Mouse (Mus musculus): ENCODE measurements at regions not wholly inside any gene's neighbourhood (a gene's known extent, or its start where the extent isn't known, plus 50 kb on each side); places are given as distances from the start of the nearest gene placed in this dataset.

DNA sequence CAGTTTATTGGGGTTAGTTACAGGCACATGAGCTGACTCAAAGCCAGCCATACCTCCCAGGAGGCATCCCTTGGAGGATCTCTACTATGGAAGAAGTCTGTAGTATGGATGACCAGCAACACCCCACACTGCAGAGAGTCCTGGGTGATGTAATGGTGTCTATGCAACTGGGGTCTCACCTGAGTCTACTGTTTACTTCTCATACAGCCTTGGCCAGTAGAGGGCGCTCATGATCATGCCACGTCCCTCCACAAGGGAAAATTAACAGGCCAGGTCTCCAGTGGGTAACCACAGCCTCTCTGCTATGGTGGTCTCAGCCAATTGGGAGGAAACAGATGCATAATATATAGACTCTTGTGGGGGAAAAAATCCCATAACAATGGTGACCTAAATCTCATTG lies 111.7 kb downstream of the Cdh26 start:
- DNase-seq (ENCODE audit: low spot score in 2 of 2): peak; percentile 59 to 86

DNA sequence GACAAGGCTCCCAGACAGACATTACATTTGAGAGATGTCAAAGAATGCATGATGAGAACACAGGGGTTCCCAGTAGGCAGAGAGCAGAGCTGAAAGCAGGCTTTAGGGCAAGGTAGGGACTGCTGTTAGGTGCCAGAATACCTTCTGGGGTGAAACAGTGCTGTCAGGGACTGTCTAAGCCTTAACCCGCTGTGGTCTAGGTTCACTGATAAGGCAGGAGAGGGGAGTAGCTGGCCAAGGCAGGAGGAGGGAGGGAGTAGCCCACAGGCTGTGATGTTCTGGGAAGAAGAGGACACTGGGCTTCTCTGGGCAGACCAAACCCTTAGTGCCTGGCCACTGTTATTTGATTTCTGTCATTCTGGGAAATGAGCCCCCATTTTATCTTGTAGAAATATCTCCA lies 114.1 kb downstream of the Cdh26 start:
- DNase-seq (ENCODE audit: low spot score in 2 of 2): no peak

DNA sequence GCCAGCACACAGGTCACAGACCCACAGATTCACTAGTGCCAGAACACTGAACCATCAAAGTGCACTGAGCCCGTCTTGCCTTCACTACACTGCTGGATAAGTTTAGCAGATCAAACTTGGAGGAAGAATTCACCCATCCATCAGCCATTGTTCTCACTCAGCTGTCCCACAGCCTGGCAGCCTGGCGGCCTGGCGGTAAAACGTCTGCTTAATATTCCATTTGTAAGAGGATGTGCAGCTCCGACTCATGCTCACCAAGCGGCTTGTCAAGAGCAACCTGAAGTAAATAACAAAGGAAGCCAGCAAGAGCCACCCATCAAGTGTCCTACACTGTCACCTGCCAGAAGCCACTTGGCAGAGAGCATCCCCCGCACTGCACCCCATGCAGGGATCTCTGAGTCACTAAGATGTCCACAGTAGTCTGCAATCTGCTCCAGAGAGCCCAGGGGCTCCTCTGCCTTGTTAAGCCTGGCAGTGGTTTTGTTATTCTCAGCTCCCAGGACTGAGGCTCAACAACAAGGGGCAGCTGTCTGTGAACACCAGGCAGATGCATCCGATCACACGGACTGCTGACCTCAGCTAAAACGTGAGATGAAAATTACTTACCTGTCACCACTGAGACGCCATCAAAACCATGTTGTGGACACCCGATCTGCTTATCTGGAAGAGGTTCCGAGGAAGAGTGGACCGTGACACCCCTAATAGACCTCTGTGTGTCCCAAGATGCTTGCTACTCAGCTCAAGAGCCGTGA lies 115.4 kb downstream of the Cdh26 start:
- DNase-seq (ENCODE audit: low spot score in 2 of 2): no peak

DNA sequence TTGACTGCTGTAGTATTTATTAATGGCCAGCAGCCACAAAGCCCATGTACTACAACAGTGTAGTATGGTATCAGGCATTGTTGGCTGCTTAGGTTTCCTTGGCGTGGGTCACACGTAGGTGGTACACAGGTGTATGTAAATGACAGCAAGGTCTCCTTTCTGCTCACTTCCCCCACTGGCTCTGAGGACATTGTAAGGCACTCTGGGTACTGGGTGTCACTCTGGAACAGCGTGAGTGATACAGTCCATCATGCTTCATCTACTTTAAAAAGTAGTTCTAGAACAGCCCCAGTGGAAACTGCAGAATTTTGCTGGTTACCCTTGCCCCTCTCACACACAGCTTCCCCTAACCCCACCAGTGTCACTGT lies 116.0 kb downstream of the Cdh26 start:
- no peak for DNase-seq (ENCODE audit: low spot score in 2 of 2)

DNA sequence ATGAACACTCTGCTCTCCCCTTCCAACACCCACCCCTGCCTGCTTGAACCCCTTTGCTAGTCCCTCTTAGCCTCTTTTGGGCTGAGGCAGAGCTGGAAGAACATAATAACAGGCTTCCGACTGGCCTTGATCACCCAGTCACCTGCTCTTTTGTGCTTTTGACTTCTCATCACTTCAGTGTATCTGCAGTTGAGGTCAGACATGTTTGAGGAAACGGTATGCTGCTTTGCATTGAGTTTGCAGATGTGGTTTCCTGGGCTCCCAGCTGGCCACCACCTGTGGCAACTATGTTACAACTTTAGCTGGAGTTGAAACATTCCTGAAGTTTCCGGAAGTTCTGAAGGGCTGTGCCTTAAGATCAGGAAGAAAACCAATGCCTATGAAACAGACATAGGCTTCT lies 116.6 kb downstream of the Cdh26 start:
- DNase-seq (ENCODE audit: low spot score in 2 of 2): no peak

DNA sequence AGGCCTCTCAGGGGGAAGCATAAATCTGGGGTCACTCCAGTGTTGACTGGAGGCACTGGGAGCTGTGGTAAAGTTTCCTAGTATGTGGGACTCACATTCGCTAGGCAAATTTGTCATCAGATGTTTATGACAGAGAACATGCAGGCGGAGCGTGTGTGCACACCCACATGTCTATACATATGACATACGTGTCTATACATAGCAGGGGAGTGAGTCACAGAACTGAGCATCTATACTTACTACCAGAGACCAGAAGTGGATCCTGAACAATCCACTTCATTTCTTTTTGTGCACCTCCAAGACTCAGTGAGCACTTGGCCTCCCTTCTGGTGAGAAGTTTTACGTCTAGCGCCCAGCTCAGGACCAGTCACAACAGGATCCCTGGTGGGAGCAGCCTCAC lies 118.6 kb downstream of the Cdh26 start:
- no peak for DNase-seq (ENCODE audit: low spot score in 2 of 2)

DNA sequence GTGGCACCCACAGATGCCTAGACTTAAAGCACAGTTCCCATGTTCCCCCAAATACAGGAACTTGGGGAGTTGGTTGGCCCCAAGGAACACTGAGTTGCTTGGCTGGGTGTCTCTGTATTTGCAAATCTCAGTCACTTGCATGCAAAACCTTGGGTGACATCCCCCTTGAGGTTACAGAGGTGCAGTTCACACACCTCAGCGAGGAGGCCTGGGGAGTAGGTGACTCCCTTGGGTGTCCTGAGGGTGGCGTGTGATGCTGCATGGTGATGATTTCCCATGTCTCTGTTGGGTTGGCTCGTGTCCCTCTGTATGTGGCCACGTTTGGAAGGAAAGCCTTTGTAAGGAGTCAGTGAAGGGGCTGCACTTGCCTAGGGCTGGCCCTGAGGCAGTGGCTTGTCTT lies 123.4 kb downstream of the Cdh26 start:
- no peak for DNase-seq (ENCODE audit: low spot score in 2 of 2)

DNA sequence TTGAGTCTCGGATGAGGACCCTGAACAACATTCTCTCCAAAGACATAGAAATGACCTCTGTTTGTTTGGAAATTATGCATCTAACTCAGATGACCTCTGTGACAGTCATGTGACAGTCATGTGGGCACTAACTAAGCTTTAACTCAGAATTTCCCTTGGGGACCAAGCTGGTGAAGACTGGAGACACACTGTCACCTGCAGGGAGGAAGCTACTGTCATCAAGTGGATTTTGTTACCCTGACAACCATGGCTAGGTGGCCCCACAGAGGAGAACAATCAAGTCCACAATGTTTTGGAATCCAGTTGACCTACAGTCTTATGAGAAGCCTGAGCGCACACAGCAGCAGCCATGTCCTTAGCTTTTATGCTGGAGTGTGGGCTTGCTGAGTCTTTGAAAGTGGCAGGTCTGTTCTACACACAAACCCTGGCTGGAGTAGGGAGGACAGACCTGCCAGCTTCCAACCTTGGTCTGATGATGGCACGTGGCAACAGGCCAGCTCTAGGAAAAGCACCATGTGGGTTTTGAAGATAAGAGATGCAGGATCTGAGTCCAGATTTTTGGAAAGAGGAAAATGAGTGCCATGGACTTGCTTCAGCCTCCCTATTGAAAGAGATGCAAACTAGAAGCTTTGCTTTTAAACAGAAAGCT lies 125.5 kb downstream of the Cdh26 start:
- DNase-seq (ENCODE audit: low spot score in 2 of 2): no peak

DNA sequence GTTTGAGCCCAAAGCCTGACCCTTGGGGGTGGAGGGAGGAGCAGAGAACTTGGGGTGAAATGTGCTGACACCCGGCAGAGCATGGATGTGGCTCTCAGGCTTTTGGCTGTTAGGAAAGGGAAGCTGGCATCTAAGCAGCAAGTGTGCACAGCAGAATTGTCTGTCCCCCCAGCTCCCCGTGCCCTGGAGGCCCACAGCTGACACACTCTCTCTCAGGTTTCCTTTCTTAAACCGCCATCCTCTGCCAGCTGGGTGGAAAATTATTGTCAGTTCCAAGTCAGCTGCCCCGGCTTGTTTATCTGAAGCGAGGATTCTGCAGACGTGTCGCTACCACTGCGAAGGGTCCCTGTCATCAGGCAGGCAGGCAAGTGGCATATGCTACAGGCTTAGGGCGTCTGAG lies 127.6 kb downstream of the Cdh26 start:
- DNase-seq (ENCODE audit: low spot score in 2 of 2): no peak

DNA sequence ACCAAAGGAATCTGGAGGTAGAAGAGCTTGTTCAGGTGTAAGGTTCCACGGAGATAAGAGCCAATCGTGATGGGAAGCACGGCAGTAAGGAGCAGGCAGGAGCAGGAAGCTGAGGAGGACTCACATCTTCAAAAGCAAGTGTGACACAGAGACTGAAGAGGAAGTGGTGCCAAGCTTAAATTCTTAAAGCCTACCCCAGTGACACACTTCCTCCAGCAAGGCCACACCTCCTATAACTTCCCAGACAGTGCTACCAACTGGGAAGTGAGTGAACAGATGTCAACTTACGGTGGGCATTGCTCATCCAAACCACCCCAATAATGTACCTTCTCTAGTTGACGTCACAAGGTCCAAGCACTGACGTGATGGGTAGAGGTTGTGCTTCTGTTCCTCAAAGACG lies 133.0 kb downstream of the Cdh26 start:
- no peak for DNase-seq (ENCODE audit: low spot score in 2 of 2)

DNA sequence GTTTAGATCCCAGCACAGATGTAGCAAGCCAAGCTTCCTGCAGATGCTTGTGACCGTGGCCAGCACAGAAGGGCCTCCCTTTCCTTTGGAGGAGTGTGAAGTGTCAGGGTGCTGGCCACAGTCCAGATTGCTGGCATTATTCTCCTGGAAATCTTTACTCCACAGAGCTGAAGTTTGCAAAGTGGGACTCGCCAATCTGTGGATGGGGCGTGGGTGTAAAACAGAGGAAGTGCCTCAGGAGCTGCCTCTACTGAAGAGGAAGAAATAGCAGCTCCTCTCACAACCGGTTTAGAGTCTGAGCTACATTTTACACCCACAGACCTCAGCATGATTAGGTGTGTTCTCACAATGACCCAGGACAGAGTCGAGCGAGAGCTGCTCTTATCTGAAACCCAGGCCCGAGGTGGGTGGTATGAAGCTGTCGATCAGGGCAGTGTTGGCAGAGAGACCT lies 135.1 kb downstream of the Cdh26 start:
- DNase-seq (ENCODE audit: low spot score in 2 of 2): no peak

DNA sequence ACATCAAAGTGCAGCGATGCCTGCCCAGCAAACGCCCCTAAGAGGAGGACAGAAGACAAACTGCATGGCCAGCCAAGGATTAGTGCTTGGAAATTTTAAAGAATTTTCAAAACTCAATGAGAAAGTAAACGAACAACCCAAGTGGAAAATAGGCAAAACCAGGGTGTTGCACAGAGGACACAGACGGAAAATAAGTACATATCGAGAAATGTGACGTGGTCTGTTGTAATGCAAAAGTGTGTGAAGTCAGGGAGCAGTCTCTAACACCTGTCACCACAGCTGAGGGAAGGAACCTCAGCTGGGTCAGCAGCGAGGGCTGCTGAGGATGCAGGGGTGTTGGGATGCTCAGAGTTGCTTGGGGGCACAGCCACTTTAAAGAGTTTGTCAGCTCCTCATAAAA lies 137.2 kb downstream of the Cdh26 start:
- DNase-seq (ENCODE audit: low spot score in 2 of 2): no peak

DNA sequence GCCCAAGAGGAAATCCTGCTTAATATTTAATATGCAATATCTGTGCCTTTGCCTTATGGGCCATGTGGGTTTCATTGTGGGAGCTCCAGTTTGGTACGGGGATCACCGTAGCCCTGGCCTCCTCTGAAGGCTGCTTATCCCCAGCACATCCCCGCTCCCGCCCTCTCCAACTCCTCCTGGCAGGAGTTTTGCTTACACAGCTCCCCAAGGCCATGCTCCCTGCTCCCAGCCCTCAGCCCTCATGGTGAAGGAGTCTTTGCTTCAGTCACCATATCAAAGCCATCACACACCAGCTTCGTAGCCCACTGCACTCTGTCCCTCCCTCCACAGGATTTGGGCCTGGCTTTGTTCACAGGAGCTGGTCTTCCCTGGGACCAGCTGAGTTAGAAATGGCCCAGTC lies 142.0 kb downstream of the Cdh26 start:
- DNase-seq (ENCODE audit: low spot score in 2 of 2): no peak

DNA sequence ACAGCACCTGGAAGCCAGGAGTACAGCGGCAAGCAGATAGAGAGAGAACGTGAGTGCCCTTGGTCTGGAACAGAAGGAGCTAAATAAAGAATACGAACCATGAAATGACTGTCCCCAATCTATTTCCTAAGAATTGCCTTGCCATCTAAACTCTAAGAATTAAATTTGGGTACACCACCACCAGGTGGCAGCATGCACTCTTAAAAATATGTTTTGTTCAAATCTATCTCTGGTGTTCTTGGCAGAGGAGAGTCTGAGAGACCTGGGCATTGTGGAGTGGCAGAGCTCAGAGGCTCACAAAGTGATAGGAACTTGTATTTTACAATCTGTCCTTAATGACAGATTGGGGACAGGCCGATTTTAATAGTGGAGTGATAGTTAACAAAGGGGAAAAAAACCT lies 144.5 kb downstream of the Cdh26 start:
- DNase-seq (ENCODE audit: low spot score in 2 of 2): peak; percentile 47 to 73

DNA sequence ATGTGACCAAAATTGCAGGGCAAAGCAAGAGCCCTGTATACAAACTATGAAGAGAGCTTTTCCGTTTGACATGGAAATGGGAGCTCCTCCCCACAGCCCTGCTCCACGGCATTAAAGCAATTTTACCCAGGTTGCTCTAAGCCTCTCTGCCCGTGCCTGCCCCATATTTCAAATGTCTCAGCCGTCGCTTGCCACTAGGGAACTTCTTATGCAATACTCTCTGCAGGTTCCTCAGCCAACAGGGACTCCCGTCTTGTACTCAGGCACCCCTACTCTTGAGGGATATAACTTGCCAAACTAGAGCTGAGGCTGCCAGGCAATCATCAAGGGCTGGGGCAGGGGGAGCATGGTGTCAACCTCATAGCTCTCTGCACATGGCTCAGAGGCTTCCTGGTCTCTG lies 145.1 kb downstream of the Cdh26 start:
- DNase-seq (ENCODE audit: low spot score in 2 of 2): no peak

DNA sequence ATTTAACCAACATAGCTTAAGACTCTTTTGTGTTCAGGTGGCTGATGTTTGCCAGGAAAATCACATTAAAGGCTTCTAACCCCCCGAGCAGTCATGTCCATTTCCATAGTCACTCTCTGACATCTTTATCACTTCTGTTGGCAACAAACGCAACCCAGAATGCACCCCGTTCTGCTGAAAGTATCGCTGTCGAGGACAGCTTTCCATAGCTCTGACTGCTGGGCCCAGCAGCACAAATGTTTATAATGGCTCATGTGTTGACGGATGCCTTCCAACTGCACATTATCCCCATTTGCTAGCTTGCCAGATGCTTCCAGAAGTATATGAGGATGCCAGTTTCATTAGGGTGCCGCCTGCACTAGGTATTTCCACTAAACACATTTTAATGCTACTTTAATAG lies 145.7 kb downstream of the Cdh26 start:
- DNase-seq (ENCODE audit: low spot score in 2 of 2): no peak

DNA sequence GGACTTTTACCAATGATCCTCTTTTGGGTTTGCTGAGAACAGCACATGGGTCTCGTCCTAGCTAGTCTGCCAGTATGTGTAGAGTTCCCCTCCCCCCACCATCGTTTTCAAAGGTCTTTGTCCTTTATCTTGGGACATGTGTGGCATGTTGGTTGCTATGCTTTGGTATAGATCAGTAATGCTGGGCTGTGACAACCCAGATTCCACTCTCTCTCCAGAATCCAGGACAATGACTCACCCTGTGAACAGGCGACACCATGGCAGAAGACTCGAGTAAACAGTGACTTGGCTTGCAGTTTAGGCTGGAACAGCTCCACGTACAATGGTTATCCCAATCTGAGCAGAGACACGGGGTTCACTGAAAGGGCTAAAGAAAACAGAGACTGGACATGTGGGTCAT lies 149.2 kb downstream of the Cdh26 start:
- no peak for DNase-seq (ENCODE audit: low spot score in 2 of 2)

DNA sequence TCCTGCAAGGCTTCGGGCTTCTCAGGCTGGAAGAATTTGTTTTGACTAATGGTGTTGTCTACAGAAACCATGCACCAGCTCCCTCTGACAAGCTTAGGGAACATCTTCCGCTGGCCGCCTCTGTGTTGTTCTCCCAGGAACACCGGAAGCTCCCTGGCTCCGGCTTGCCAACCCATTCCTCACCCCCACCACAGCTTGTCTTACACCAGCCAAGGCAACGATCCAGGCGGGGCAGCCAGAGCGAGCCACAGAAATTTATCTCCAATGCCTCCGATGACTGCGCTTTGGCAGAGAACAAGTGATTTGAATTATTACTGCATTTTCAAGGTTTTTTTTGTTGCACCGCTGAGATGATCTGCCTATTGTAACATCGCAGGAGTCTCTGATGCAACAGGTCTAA lies 151.0 kb downstream of the Cdh26 start:
- DNase-seq (ENCODE audit: low spot score in 2 of 2): no peak

DNA sequence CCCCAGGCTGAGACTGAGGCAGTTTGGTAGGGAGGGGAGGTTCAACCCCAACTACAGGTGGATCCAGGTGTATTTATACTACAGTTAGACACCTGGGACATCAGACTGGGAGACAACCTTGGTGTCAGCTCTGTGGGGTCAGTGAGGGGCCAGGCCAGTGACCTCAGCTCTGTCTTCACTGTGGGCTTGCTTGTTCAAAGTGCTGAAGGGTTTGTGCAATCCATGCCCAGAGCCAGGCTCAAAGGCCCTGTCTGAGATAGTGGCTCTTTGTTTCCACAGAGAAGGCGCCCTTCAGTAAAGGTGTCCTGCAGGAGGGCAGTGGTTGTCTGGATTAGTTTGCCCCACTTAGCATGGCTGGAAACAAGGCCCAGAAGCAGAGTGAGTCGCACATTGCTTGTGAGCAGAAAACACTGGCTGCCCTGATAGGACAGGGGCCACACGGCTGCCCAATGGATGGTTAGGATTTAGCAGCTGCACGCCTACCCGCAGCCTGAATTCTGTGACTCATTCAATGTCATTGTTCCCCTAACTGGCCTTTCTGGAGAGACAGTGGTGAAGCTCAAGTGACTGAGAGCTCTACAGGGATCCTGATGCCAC lies 154.7 kb downstream of the Cdh26 start:
- no peak for DNase-seq (ENCODE audit: low spot score in 2 of 2)

DNA sequence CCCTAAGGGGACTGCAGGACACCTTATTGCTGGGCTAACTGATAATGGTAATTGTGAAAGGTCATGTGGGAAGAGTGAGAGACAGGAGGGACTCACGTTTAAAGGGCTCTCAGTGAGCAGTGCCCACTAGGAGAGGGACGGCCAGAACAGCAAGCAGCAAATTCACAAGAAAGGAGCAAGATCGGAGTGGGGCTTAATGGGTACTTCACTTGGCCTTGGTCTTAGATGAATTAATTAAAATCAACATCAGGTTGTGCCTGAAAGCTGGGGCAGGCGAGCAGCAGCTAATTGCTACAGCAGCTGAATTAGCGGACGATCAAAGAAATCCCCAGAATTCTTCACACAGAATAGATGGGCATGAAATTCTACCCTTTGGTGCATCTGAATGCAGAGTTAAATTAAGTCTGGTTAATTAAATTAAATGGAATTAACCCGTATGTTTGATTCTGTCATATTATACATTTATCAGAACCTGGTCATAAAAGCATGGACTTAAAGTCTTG lies 156.9 kb downstream of the Cdh26 start:
- no peak for DNase-seq (ENCODE audit: low spot score in 2 of 2)

DNA sequence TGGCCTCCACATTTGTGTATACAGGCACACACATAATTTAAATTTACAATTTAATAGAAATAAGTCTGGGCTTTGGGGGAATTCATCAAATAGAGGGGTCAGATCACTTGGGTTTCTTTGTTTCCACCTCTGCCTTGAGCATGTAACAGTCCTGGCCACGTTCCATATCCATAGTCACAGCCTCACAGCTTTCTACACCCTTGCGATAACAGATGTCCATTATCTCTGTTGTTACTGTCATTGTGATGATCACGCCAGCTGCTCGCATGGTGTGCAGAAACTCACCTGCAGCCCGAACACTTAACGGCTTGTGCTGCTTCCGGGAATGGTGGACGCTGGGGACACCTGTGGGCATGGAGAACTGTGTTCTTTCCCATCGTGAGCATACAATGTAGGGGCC lies 163.4 kb downstream of the Cdh26 start:
- no peak for DNase-seq (ENCODE audit: low spot score in 2 of 2)

DNA sequence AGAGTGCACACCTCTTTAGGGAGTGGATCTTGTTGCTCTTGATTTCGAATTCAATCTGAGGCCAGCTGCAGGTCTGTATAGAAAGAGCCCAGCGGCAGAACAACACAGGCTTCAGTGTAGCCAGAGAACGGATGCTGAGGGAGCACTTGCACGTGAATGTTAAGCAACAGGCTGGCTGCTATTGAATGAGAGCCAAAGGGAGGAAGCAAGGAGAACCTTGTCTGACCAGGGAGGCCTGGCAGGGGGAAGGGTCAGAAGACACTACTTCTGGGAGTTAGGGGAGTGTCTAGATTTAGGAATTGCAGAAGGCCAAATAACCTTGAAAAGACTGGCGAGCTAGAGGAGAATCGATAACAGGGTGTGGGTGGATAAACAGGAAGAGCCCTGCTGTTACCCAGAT lies 163.8 kb downstream of the Cdh26 start:
- DNase-seq (ENCODE audit: low spot score in 2 of 2): no peak
